Mouse (Mus musculus) intestine, embryonic 16.5 days (tissue): ENCODE measurements around the gene Ctrb1. TPM values are rescaled to one million over a fixed set of nuclear protein-coding genes. Genes with fewer than 3 reads are reported as not detected.
"Not testable (repeated sequence)": the region's sequence is repeated elsewhere in the genome, so short reads cannot be mapped to it uniquely, and the experiment has no call there.

ENCODE experiments used
- ATAC-seq: fragments of 200-750 bp; cut with Nextera tagmentation; 2 replicates; pipeline ENCODE4 v1.8.0; 2017; ENCODE audit warnings: moderate TSS enrichment, moderate library complexity
- H3K27ac ChIP-seq: fragments of 300-500 bp; sonication (generic); 2 replicates; pipeline ENCODE4 v1.5.1; 2014; ENCODE audit warnings: mild to moderate bottlenecking, low read length
- H3K27me3 ChIP-seq: fragments of 300-500 bp; sonication (generic); replicated peaks from 2 replicates; pipeline ENCODE4 v1.6.1; 2014; ENCODE audit warnings: low read length, control low read depth, mixed read lengths; ENCODE audit not compliant: control insufficient read depth, insufficient read depth
- H3K36me3 ChIP-seq: fragments of 300-500 bp; sonication (generic); 2 replicates; pipeline ENCODE4 v1.6.1; 2014; ENCODE audit warnings: low read length, control low read depth; ENCODE audit not compliant: control insufficient read depth, insufficient read depth
- H3K4me1 ChIP-seq: fragments of 300-500 bp; sonication (generic); 2 replicates; pipeline ENCODE4 v1.6.1; 2014; ENCODE audit warnings: low read length, control low read depth, mixed read lengths; ENCODE audit not compliant: control insufficient read depth, insufficient read depth
- H3K4me2 ChIP-seq: fragments of 300-500 bp; sonication (generic); 2 replicates; pipeline ENCODE4 v1.6.1; 2014; ENCODE audit warnings: low read depth, low read length, control low read depth
- H3K4me3 ChIP-seq: fragments of 300-500 bp; sonication (generic); 2 replicates; pipeline ENCODE4 v1.5.1; 2014; ENCODE audit warnings: mild to moderate bottlenecking, low read length
- H3K9ac ChIP-seq: fragments of 300-500 bp; sonication (generic); 2 replicates; pipeline ENCODE4 v1.6.1; 2014; ENCODE audit warnings: low read depth, low read length
- H3K9me3 ChIP-seq: fragments of 300-500 bp; sonication (generic); 2 replicates; pipeline ENCODE4 v1.6.1; 2016; ENCODE audit warnings: low read length, control low read depth; ENCODE audit not compliant: control insufficient read depth
- WGBS: fragments of 180-500 bp; shearing (Covaris S2); extraction: QIAGEN DNeasy Blood & Tissue Kit; methylation state at CpG from one replicate; pipeline ENCODE4 v1.1.7; 2014; 5-methylcytosine and 5-hydroxymethylcytosine counted together
- polyA plus RNA-seq: library from polyadenylated mRNA; unstranded; fragments of >200 nt; fragmentation: Nextera tagmentation; extraction: Ambion mirVana; gene quantifications from 2 replicates; pipeline ENCODE4 v1.2.1, GENCODE M21; 2015

Ctrb1 gene
- polyA plus RNA-seq, 1 experiment from 2014 or later: 1,904 TPM

DNA sequence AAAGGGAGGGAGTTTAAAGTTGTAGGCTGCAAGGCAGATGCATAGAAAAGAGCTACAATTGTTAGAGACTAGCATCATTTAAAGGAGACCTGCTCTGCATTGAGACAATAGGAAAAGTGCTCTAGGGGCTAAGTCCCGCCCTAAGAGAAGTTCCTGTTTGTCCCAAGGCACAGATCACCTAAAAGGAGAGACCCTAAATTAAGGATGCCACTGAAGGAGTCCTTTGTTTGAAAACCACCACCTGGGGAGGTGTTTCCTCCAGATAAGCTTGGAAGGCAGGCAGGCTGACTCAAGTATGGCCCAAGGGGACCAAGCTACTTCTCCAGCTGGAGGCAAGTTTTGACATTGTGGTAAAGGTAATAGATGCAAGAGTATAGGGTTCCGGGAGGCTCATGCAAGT is 42.0 kb downstream of the Ctrb1 start:
- H3K4me3 ChIP-seq: no peak overlapping the region
- no peaks in the 10 kb centered on the region for H3K27me3 ChIP-seq
- WGBS: 60% methylated on average over 2 of the region's 2 CpGs
- H3K4me2 ChIP-seq: no peak overlapping the region
- H3K36me3 ChIP-seq: no peaks in the 10 kb centered on the region
- H3K4me1 ChIP-seq: 0 out of 2 replicates have a peak, but pooled peaks cover 3% of the 10 kb centered on the region
- H3K9me3 ChIP-seq: no peaks in the 10 kb centered on the region
- no peak overlapping the region for H3K9ac ChIP-seq
- H3K27ac ChIP-seq: no peak overlapping the region
- no peak for ATAC-seq

DNA sequence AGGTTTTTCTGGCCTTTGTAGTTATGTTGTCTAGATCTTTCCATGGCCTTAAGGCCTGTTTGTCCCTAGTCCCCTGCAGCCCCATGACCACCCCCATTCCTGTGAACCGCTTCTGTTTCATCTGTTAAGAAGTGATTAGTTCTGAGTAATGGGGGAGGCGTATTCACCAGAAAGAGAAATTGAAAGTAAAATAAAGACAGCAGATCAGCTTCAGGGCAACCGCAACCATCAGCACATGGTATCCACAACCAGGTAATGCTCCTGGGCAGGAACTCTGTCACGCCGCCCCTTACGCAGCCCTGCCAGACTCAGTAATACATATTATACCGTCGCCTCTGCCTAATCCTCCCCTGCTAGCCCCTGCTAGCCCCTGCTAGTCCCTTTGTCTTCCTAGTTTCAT is 45.1 kb downstream of the Ctrb1 start:
- Histone ChIP-seq H3K9me3 (no peaks in the 10 kb centered on the region), H3K4me3 (no peak overlapping the region), H3K36me3 (no peaks in the 10 kb centered on the region), H3K4me2 (no peak overlapping the region), H3K9ac (no peak overlapping the region), H3K27me3 (no peaks in the 10 kb centered on the region), H3K27ac (no peak overlapping the region), H3K4me1 (0 out of 2 replicates have a peak, but pooled peaks cover 3% of the 10 kb centered on the region)
- ATAC-seq: no peak
- 95% methylated on average over 8 of the region's 8 CpGs for whole genome bisulfite sequencing

DNA sequence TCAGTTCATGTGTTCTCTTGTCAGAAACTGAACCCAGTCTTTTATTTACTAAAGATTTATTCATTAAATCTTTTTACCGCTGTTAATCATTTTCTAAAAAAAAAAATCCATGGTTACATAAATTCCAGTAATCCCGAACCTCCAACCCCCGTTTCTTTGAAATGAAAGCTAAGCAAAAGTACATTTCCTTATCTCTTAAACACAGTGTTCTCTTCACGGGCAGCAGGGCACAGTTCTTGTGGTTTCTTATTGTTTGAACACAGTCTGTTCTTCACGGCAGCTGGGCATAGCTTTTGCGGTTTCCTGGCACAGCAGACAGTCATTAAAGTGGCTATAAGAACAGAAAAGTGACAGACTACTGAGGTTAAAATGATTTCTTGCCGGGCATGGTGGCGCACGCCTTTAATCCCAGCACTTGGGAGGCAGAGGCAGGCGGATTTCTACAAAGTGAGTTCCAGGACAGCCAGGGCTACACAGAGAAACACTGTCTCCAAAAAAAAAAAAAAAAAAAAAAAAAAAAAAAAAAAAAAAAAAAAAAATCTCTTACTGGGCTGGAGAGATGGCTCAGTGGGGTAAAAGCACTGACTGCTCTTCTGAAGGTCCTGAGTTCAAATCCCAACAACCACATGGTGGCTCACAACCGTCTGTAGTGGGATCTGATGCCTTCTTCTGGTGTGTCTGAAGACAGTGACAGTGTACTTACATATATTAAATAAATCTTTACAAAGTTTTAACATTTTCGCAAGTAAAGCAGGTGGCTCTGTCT is 46.3 kb downstream of the Ctrb1 start:
- not testable (repeated sequence) for H3K4me1 ChIP-seq, H3K27me3 ChIP-seq, H3K9me3 ChIP-seq, H3K36me3 ChIP-seq, ATAC-seq
- Histone ChIP-seq H3K4me3 (peak overlapping the region; percentile 85), H3K4me2 (peak overlapping the region; percentile 63), H3K9ac (peak overlapping the region; percentile 99), H3K27ac (peak overlapping the region; percentile 83)
- WGBS: 55% methylated on average over 12 of the region's 12 CpGs

DNA sequence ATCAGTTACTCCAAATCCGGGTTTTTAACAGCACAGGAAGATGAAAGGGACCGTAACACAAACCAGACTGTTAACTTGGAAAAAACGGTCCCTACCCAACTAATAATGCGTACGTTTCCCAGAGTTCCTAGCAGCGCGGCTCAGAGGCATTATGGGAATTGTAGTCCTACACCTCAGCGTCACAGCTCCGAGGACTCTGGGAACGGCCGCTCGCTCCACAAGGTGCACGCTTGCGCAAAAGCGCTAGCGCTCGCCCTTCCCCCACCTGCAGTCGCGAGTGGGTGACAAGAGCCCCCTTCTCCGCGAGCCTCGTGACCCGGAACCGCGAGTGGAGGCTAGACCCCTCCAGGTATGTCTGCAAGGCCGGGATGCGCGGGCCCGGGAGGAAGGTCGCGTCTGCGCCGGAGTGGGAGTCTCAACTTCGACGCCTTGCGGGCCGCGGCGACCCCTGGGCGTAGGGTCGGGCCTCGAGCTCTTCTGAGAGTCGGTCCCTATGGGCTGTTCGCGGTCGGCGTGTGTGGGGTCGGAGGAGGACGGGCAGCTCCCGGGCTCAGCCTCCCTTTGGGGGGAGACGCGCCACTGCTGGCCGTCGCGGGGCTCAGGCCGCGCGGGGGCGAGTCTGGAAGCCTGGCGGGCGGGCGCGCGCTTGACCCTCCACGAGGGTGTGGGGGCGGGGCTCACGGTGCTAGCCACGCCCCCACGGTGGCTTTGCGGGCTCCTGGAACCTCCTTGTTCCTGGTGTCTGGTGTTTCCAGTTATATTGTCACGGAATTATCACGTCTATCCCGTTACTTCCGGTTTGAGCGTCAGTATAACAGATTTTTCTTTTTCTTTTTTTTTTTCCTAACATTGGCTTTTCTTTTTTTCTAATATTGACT is 47.3 kb downstream of the Ctrb1 start, which contains the start of gene Zfp1:
Gene Zfp1, plus strand, starts transcription at position 138 of the 878 bp plus-strand sequence.
- no peaks in the 10 kb centered on the region for H3K27me3 ChIP-seq
- H3K9ac ChIP-seq: peak within 1 kb of the TSS; percentile 99
- H3K4me3 ChIP-seq: peak within 1 kb of the TSS; percentile 85
- no peaks in the 10 kb centered on the region for H3K9me3 ChIP-seq
- peak within 1 kb of the TSS; percentile 63 for H3K4me2 ChIP-seq
- H3K27ac ChIP-seq: peak within 1 kb of the TSS; percentile 99
- 1% methylated on average over 72 of the region's 75 CpGs for WGBS
- H3K36me3 ChIP-seq: no peaks in the 10 kb centered on the region
- 0 out of 2 replicates have a peak, but pooled peaks cover 3% of the 10 kb centered on the region for H3K4me1 ChIP-seq
- peak; percentile 96 for ATAC-seq

DNA sequence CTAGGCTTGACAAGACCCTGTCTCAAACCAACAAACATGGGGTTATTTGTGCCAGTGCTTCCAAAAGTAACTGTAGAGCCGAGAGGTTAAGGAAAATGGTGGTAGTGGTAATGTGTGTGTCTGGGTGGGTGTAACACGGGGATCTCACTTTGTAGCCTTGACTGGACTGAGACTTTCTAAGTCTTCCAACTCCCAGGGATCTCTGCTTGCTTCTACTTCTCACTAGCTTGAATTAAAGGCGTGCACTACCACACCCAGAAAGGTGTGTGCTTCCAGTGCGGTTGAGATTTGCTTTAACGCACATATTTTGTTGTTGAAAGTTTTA is 47.9 kb downstream of the Ctrb1 start:
- Histone ChIP-seq H3K36me3 (no peaks in the 10 kb centered on the region), H3K27me3 (no peaks in the 10 kb centered on the region), H3K4me1 (0 out of 2 replicates have a peak, but pooled peaks cover 3% of the 10 kb centered on the region), H3K9ac (peak overlapping the region; percentile 99), H3K4me2 (peak overlapping the region; percentile 63), H3K27ac (peak overlapping the region; percentile 91), H3K9me3 (no peaks in the 10 kb centered on the region), H3K4me3 (peak overlapping the region; percentile 85)
- ATAC-seq: peak; percentile 60
- 8% methylated on average over 5 of the region's 5 CpGs for WGBS

DNA sequence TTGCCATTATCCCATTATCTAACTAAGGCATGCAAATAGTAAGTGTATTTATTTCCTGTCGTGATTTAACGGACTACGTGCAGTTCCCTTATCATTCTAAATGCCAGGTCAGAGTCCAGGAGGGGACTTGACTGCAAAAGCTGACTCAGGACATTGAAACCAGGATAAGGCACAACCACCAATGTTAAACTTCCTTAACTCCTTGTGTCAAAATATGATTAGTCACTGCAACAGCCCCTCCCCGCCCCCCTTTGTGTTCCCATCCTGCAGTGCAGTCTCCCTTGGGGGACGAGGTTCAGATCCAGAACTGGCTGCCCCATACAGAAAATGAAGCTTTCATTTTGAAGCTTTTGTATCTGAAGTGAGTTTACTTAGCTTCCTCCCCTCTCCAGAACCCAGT is 48.3 kb downstream of the Ctrb1 start:
- ATAC-seq: peak; percentile 45
- Histone ChIP-seq H3K9ac (peak overlapping the region; percentile 99), H3K9me3 (no peaks in the 10 kb centered on the region), H3K36me3 (no peaks in the 10 kb centered on the region), H3K27me3 (no peaks in the 10 kb centered on the region), H3K27ac (peak overlapping the region; percentile 91), H3K4me3 (peak overlapping the region; percentile 85), H3K4me1 (0 out of 2 replicates have a peak, but pooled peaks cover 3% of the 10 kb centered on the region), H3K4me2 (peak overlapping the region; percentile 63)
- 39% methylated on average over 5 of the region's 5 CpGs for WGBS

DNA sequence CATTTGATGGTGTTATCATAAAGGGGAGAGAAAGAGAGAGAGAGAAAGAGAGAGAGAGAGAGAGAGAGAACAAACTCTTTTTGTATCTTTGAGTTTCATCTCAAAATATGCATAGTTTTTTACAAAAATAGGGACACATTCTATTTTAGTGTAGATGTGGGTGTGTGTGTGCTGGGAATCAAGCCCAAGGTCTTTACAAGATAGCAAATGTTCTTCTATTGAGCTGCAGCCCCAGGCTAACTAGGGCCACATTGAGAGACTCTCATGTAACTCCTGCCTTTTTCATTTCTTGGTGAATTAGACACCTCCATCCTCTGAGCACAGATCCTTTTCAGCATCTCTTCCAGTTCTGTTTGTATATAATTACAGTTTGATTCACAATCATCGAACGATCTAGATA is 49.7 kb downstream of the Ctrb1 start:
- Histone ChIP-seq H3K4me1 (no peaks in the 10 kb centered on the region), H3K9me3 (no peaks in the 10 kb centered on the region), H3K27me3 (no peaks in the 10 kb centered on the region), H3K4me2 (no peak overlapping the region), H3K9ac (no peak overlapping the region), H3K36me3 (no peaks in the 10 kb centered on the region), H3K27ac (no peak overlapping the region), H3K4me3 (no peak overlapping the region)
- 92% methylated on average over 2 of the region's 2 CpGs for WGBS
- no peak for ATAC-seq

DNA sequence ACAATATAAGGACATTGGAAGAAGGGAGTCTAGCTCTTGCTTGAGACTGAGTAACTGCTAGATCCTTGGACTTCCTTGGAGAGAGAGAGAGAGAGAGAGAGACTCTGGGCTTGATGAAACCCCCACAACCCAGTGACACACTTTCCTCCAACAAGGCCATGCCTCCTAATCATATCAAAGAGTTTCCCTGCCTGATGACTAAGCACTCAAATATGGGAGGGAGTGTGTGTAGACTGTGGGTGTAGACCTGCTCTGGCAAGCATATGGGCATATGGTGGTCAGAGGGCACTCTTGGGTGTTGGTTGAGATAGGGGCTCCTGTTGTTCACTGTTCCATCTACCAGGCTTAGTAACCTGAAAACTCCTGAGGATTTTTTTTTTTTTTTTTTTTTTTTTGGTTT is 52.7 kb downstream of the Ctrb1 start:
- H3K27me3 ChIP-seq: no peaks in the 10 kb centered on the region
- H3K4me3 ChIP-seq: no peak overlapping the region
- H3K36me3 ChIP-seq: no peaks in the 10 kb centered on the region
- H3K4me2 ChIP-seq: no peak overlapping the region
- 0 out of 2 replicates have a peak, but pooled peaks have one; percentile 19 for ATAC-seq
- no peaks in the 10 kb centered on the region for H3K4me1 ChIP-seq
- no peak overlapping the region for H3K27ac ChIP-seq
- H3K9me3 ChIP-seq: no peaks in the 10 kb centered on the region
- H3K9ac ChIP-seq: no peak overlapping the region
